Mouse (Mus musculus) liver, embryonic 14.5 days (tissue): ENCODE data around the gene Id1.
A peak's percentile ranks its signal among the peaks of the same experiment; 100 is the strongest.

Source experiments
- CTCF ChIP-seq: IDR thresholded peaks from 2 replicates; pipeline ENCODE4 v1.5.1; 2016; ENCODE audit warnings: antibody characterized with exemption, low read depth, control low read depth
- EP300 ChIP-seq: IDR thresholded peaks from 2 replicates; pipeline ENCODE4 v1.6.1; 2016; ENCODE audit warnings: antibody characterized with exemption, low read depth

GRCm38 (mm10) chr2:152686806-152687267 lies 49.2 kb upstream of the Id1 start, which contains the start of gene Mcts2:
- TF ChIP-seq CTCF (no peak), EP300 (peak; percentile 40; the same call in 1 of the 2 replicates)
